Mouse (Mus musculus): ENCODE results near the gene Mnx1.

GRCm38 (mm10) chr5:29462943-29463686 is 15.2 kb downstream of the Mnx1 start:
- no peak for TF ChIP-seq GATA1 (IDR thresholded peaks at IDR 0.05; ENCODE audit: borderline replicate concordance, low read length)
- no peak for TF ChIP-seq FLI1 (IDR thresholded peaks at IDR 0.05; ENCODE audit: low read length)
